Mouse (Mus musculus) midbrain, embryonic 11.5 days (tissue): ENCODE measurements around the gene Efcab7. TPM values are rescaled to one million over a fixed set of nuclear protein-coding genes. Genes with fewer than 3 reads are reported as not detected.

Experiments
- ATAC-seq: fragments of 200-750 bp; cut with Nextera tagmentation; 2 replicates; pipeline ENCODE4 v1.8.0; 2017; ENCODE audit warnings: moderate TSS enrichment, moderate library complexity; ENCODE audit not compliant: low FRiP score
- DNase-seq: peaks from one replicate; pipeline ENCODE4 v3.0.0; 2015; ENCODE audit warnings: low spot score; ENCODE audit errors: missing footprints
- H3K27ac ChIP-seq: fragments of 300-500 bp; sonication (generic); 2 replicates; pipeline ENCODE4 v1.5.1; 2014; ENCODE audit warnings: low read depth, low read length
- H3K27me3 ChIP-seq: fragments of 300-500 bp; sonication (generic); 2 replicates; pipeline ENCODE4 v1.6.1; 2014; ENCODE audit warnings: mild to moderate bottlenecking, low read length, moderate library complexity, mixed read lengths; ENCODE audit not compliant: control insufficient read depth, insufficient read depth
- H3K36me3 ChIP-seq: fragments of 300-500 bp; sonication (generic); 2 replicates; pipeline ENCODE4 v1.6.1; 2014; ENCODE audit warnings: mild to moderate bottlenecking, low read length, moderate library complexity, mixed read lengths; ENCODE audit not compliant: control insufficient read depth, insufficient read depth
- H3K4me1 ChIP-seq: fragments of 300-500 bp; sonication (generic); 2 replicates; pipeline ENCODE4 v1.6.1; 2014; ENCODE audit warnings: low read length; ENCODE audit not compliant: control insufficient read depth, insufficient read depth
- H3K4me2 ChIP-seq: fragments of 300-500 bp; sonication (generic); 2 replicates; pipeline ENCODE4 v1.6.1; 2014; ENCODE audit warnings: mild to moderate bottlenecking, moderate library complexity
- H3K4me3 ChIP-seq: fragments of 300-500 bp; sonication (generic); 2 replicates; pipeline ENCODE4 v1.5.1; 2014; ENCODE audit warnings: low read depth, low read length
- H3K9ac ChIP-seq: fragments of 300-500 bp; sonication (generic); 2 replicates; pipeline ENCODE4 v1.6.1; 2014; ENCODE audit warnings: low read length
- H3K9me3 ChIP-seq: fragments of 300-500 bp; sonication (generic); 2 replicates; pipeline ENCODE4 v1.6.1; 2016; ENCODE audit warnings: low read length; ENCODE audit not compliant: control insufficient read depth
- WGBS: fragments of 180-500 bp; shearing (Covaris S2); extraction: QIAGEN DNeasy Blood & Tissue Kit; methylation state at CpG from one replicate; pipeline ENCODE4 v1.1.7; 2014; 5-methylcytosine and 5-hydroxymethylcytosine counted together
- polyA plus RNA-seq: library from polyadenylated mRNA; unstranded; fragments of >200 nt; fragmentation: Nextera tagmentation; extraction: Ambion mirVana; gene quantifications from 2 replicates; pipeline ENCODE4 v1.2.1, GENCODE M21; 2014

Efcab7 gene
- polyA plus RNA-seq, 1 experiment from 2014 or later: 29.7 TPM

DNA sequence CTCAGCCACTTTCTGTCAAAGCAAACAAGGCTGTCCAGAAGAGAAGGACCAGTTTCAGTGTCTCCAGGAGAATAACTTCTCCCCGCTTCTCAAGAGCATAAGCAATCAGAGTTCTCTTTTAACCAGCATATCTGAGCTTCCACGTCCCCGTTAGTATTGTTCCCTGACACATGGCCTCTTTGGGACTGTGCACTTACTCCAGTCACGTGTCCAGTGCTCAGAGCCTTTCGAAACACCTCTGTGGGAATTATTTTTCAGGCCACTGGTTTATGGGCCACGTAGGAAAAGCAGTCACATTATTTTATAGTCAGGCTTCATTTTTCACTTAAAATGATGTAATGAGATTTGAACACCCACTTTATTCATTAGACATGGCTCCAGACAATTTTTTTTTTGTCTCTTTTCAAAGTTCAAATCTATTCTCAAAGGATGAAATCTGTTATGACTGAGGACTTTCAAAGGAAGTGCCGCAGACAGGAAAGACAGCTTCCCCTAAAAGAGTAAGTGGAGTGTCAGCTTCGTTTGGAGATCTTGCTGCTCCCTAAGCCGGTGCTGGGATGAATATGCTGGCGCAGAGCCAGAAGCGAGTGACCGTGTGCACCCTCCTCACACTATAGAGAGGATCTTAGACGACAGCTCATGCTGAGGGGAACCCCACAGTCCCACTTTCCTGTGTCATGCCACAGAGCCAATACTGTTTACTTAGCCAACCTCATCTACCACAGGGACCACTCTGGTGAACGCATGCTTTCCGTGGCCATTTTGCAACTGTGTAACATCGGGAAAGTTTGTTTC, 110.9 kb downstream of the Efcab7 start:
- Histone ChIP-seq H3K9me3 (no peaks in the 10 kb centered on the region), H3K9ac (no peak overlapping the region), H3K4me2 (no peak overlapping the region), H3K36me3 (no peaks in the 10 kb centered on the region), H3K4me3 (no peak overlapping the region), H3K27ac (no peak overlapping the region), H3K27me3 (no peaks in the 10 kb centered on the region), H3K4me1 (peaks cover 2% of the 10 kb centered on the region; the same call in 1 of the 2 replicates)
- 81% methylated on average over 16 of the region's 16 CpGs for WGBS
- ATAC-seq (no peak), DNase-seq (no peak)

- H3K4me2 ChIP-seq: no peak overlapping the region
- peaks cover 2% of the 10 kb centered on the region; the same call in 1 of the 2 replicates for H3K4me1 ChIP-seq
- no peaks in the 10 kb centered on the region for H3K9me3 ChIP-seq
- H3K27me3 ChIP-seq: no peaks in the 10 kb centered on the region
- no peak overlapping the region for H3K9ac ChIP-seq
- H3K36me3 ChIP-seq: no peaks in the 10 kb centered on the region
- DNase-seq (no peak), ATAC-seq (no peak)
- no peak overlapping the region for H3K4me3 ChIP-seq
- 81% methylated on average over 10 of the region's 10 CpGs for WGBS
- H3K27ac ChIP-seq: no peak overlapping the region
Measured at GRCm38 (mm10) chr4:99941655-99942414, 112.8 kb downstream of the Efcab7 start.

DNA sequence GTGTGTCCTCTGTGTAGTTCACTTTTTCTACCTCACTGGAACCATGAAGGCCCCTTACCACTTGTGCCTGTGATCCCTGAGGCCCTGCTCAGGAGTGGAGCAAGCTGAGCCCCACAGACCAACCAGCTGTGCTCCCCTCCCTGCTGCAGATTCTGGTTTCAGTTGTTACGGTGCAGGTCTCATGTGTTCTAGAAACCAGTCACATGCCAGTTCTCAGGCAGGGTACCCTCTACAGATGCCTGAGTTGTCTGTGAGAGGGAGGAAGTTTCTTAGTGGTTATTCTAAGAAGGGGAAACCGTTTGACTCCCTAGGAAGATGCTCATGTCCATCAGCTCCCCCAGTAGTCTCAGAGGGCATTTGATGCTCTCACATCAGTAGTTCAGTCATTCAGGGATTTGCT, 115.6 kb downstream of the Efcab7 start:
- Histone ChIP-seq H3K27ac (no peak overlapping the region), H3K9ac (no peak overlapping the region), H3K27me3 (no peaks in the 10 kb centered on the region), H3K36me3 (no peaks in the 10 kb centered on the region), H3K4me2 (no peak overlapping the region), H3K4me3 (no peak overlapping the region), H3K9me3 (no peaks in the 10 kb centered on the region), H3K4me1 (peaks cover 2% of the 10 kb centered on the region; the same call in 1 of the 2 replicates)
- no peak for ATAC-seq
- no peak for DNase-seq
- WGBS: 82% methylated on average over 2 of the region's 2 CpGs

DNA sequence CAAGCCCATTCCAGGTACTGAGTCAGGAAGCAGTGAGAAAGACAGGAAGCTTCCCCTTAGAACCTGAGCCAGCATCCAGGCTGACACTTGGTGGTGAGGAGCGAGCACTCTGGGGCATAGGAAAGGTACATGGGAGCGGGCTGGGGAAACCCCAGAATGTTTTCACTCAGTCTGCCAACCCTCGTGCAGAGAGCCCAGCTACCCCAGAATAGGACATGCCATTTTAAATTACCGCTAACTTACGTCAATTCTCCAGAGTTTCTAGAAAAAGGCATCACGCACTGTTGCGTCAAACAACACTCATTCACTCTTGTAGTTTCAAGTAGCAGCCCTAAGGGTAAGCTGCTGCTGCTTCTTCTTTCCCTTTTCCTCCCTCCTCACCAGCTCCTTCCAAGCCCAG, 116.0 kb downstream of the Efcab7 start:
- no peak for ATAC-seq
- Histone ChIP-seq H3K9me3 (no peaks in the 10 kb centered on the region), H3K27me3 (no peaks in the 10 kb centered on the region), H3K4me1 (peaks cover 2% of the 10 kb centered on the region; the same call in 1 of the 2 replicates), H3K4me2 (no peak overlapping the region), H3K4me3 (no peak overlapping the region), H3K27ac (no peak overlapping the region), H3K36me3 (no peaks in the 10 kb centered on the region), H3K9ac (no peak overlapping the region)
- 93% methylated on average over 7 of the region's 7 CpGs for WGBS
- no peak for DNase-seq

DNA sequence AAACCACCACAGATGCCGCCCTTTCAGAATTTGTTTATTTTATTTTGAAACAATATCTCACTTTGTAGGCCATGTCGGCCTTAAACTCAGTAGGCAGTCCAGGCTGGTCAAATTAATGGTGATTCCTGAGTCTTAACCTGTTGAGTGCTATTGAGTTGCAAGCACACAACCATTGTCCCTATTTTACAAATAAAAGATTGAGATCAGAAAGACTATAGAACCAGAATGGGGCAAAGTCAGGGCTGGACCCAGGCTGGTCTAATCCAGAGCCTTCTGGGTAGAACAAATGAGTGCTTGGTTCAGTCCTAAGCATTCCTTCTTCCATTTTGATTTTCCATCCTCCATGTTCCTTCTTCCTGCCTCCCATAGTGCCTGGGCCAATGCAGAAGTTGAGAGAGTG, 117.5 kb downstream of the Efcab7 start:
- ATAC-seq: no peak
- no peak for DNase-seq
- no peak overlapping the region for H3K9ac ChIP-seq

DNA sequence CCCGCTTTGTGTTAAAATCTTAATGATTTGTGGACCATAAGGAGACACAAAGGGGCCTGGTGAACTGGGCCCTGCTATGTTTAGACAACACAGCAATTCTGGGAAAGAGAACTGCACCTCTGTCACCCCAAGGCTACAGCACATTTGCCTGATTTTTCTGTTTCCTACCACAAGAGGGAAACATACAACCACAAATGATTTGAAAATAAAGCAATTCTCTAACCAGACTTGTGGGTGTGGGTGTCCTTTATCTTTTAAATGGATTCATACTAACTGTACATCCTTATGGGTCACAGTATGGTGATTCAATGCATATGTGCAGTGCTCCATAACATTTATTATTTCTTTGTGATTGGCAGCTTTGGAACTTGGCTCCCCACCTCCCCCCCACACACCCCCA, 118.2 kb downstream of the Efcab7 start:
- H3K27me3 ChIP-seq: no peaks in the 10 kb centered on the region
- WGBS: 76% methylated on average over 1 of the region's 1 CpGs
- no peak for ATAC-seq
- H3K36me3 ChIP-seq: no peaks in the 10 kb centered on the region
- H3K4me2 ChIP-seq: no peak overlapping the region
- H3K27ac ChIP-seq: no peak overlapping the region
- no peaks in the 10 kb centered on the region for H3K9me3 ChIP-seq
- DNase-seq: peak; percentile 93
- H3K4me1 ChIP-seq: peaks cover 2% of the 10 kb centered on the region; the same call in 1 of the 2 replicates
- no peak overlapping the region for H3K4me3 ChIP-seq
- H3K9ac ChIP-seq: no peak overlapping the region

More for the DNA sequence above, 117.5 kb downstream of the Efcab7 start:
- H3K27me3 ChIP-seq: no peaks in the 10 kb centered on the region
- 85% methylated on average over 2 of the region's 2 CpGs for WGBS
- H3K4me3 ChIP-seq: no peak overlapping the region
- peaks cover 2% of the 10 kb centered on the region; the same call in 1 of the 2 replicates for H3K4me1 ChIP-seq
- H3K36me3 ChIP-seq: no peaks in the 10 kb centered on the region
- H3K4me2 ChIP-seq: no peak overlapping the region
- no peaks in the 10 kb centered on the region for H3K9me3 ChIP-seq
- H3K27ac ChIP-seq: no peak overlapping the region

DNA sequence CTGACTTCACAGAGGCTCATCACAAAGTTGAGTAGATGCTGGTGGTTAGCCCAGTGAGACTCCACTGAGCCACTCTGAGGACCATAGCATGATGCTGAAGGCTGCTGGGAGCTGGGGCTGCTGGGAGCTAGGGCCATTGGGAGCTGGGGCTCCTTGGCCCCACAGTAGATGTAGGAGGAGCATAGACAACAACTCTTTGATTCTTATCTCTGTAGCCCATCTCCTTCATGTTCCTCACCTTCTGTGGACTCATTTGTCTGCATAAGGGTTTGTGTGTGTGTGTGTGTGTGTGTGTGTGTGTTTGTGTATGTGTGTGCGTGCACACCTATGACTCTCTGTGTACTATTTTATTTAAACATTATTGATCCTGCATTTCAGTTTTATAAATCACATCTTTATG, 118.9 kb downstream of the Efcab7 start:
- Histone ChIP-seq H3K4me2 (no peak overlapping the region), H3K36me3 (no peaks in the 10 kb centered on the region), H3K9me3 (no peaks in the 10 kb centered on the region), H3K4me3 (no peak overlapping the region), H3K27ac (no peak overlapping the region), H3K27me3 (no peaks in the 10 kb centered on the region), H3K4me1 (peaks cover 2% of the 10 kb centered on the region; the same call in 1 of the 2 replicates), H3K9ac (no peak overlapping the region)
- ATAC-seq (no peak), DNase-seq (no peak)
- WGBS: 96% methylated on average over 1 of the region's 1 CpGs

DNA sequence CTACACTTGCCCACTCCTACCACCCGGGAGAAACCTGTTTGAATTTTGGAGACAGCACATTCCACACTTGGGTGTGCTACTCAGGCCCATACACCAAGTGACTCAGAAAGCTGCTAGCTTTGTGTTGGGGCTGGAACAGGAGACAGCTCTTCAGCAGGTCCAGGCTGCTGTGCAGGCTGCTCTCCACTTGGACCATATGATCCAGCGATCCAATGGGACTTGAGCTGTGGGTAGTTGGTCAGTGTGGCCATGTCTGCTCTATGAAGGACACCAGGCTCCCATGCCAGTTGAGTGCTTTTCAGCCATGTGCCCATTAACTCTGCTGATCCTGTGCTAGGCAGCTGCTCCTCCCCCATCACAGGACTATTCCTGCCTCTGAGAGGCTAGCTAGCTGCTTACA, 124.9 kb downstream of the Efcab7 start:
- no peak overlapping the region for H3K27ac ChIP-seq
- ATAC-seq (no peak), DNase-seq (no peak)
- H3K9ac ChIP-seq: no peak overlapping the region
- WGBS: 89% methylated on average over 2 of the region's 2 CpGs
- no peaks in the 10 kb centered on the region for H3K9me3 ChIP-seq
- no peaks in the 10 kb centered on the region for H3K36me3 ChIP-seq
- no peaks in the 10 kb centered on the region for H3K27me3 ChIP-seq
- H3K4me2 ChIP-seq: no peak overlapping the region
- no peaks in the 10 kb centered on the region for H3K4me1 ChIP-seq
- no peak overlapping the region for H3K4me3 ChIP-seq

DNA sequence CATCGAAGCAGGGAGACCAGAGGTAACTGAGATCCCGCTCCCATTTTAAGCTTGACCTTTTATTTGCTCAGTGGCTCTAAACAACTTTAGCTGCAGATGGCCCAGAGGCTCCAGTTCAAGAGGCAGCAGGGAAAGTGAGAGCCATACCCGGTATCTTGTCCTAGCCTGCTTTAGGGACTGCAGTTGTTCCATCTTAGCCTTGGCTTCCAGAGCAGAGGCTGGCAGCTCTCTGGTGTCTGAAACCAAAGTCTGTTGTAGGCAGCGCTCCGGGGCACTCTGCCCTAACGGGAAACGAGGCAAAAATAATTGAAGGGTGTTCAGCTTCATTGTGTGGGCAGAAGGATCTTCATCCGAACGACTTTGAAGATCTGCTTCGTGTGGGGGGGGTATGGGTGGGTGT, 126.4 kb downstream of the Efcab7 start:
- no peak overlapping the region for H3K27ac ChIP-seq
- H3K27me3 ChIP-seq: no peaks in the 10 kb centered on the region
- ATAC-seq: no peak
- no peaks in the 10 kb centered on the region for H3K36me3 ChIP-seq
- 87% methylated on average over 10 of the region's 10 CpGs for WGBS
- no peak overlapping the region for H3K4me2 ChIP-seq
- no peaks in the 10 kb centered on the region for H3K9me3 ChIP-seq
- no peak for DNase-seq
- H3K4me1 ChIP-seq: no peaks in the 10 kb centered on the region
- no peak overlapping the region for H3K9ac ChIP-seq
- H3K4me3 ChIP-seq: no peak overlapping the region
